ENCODE assay signal across 8 mouse cellular contexts in the genomic region with DNA sequence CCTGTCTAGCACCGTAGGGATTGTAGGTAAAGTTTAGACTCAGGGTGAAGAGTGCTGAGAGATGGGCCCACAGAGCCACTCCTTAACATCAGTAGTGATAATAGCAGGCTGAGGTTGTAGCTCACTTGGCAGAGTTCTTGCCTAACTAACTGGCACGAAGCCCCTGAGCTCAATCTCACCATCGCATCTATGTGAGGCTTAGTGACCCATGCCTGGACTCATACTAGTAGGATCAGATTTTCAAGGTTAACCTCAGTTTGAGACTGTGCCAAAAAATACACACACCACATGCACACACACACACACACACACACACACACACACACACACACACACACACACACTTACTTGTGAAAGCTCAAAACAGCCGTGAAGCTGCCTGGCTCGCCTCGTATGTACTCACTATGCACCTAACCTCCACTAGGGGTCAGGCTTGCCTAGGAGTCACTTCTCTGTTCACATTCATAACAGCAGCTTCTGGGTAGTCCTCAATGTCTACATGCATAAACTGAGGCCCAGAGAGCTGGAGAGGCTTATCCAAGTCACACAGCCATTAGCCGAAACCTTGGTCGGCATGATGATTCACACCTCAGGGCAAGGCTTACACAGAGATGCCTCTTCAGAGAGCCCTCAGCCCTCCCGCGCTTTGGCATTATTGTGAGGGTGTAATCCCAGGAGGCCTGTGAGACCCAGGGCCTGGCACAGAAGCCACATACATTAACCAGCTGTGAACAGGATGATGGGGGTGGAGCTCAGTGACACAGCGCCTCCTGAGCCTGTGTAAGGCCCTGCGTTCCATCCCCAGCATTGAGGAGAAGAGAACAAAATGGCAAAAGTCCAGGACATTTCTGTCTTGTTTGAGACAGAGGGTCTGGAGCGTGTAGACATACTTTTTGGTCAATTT. TPM values are rescaled to one million over a fixed set of nuclear protein-coding genes. Genes with fewer than 3 reads are reported as not detected.
A peak's percentile ranks its signal among the peaks of the same experiment; 100 is the strongest.
DNase-seq lines count a peak whose midpoint lies in the region; ATAC-seq and TF ChIP-seq lines count a peak whose summit lies in the region.

No protein-coding gene starts in this region.

- H3K9me3 ChIP-seq in ES-E14 (ENCODE audit: control insufficient read depth, insufficient read depth, low read depth, low read length), result no peaks in the 10 kb centered on the region
- H3K9me3 ChIP-seq in lung, postnatal 0 days (ENCODE audit: low read length), result no peaks in the 10 kb centered on the region

- in situ Hi-C loops in ES-E14 (cut with MboI; ENCODE audit: low sequenced_read_pairs in 2 of 2, unreplicated experiment in 2 of 2), result no loop called here

- no peaks in the 10 kb centered on the region for H3K27me3 ChIP-seq in lung, postnatal 0 days (replicated peaks; ENCODE audit: insufficient read depth, low read length)

- peak; percentile 45 for ATAC-seq in lung, postnatal 0 days

- H3K4me3 ChIP-seq in ES-E14 (ENCODE audit: insufficient read depth in 1 of 2, low read depth in 1 of 2, low read length in 2 of 2, poor library complexity in 1 of 2, severe bottlenecking in 1 of 2), result no peak overlapping the region
- H3K4me3 ChIP-seq in lung, postnatal 0 days (ENCODE audit: low read depth, low read length), result no peak overlapping the region

- TF ChIP-seq CTCF in lung, postnatal 0 days (IDR thresholded peaks at IDR 0.05), result peak; percentile 90

- no peak overlapping the region for H3K27ac ChIP-seq in ES-E14 (ENCODE audit: insufficient read depth, low read depth, low read length, poor library complexity, severe bottlenecking)
- no peak overlapping the region for H3K27ac ChIP-seq in lung, postnatal 0 days (ENCODE audit: low read length)

- WGBS in lung, postnatal 0 days, result 56% methylated on average over 13 of the region's 13 CpGs

- no peaks in the 10 kb centered on the region for H3K36me3 ChIP-seq in ES-E14 (ENCODE audit: control insufficient read depth, insufficient read depth, low read length, poor library complexity, severe bottlenecking)
- H3K36me3 ChIP-seq in lung, postnatal 0 days (ENCODE audit: insufficient read depth, low read length), result no peaks in the 10 kb centered on the region

- 0 out of 4 replicates have a peak, but pooled peaks cover 0 to 2% of the 10 kb centered on the region in 2 experiments for H3K4me1 ChIP-seq in ES-E14 (ENCODE audit: control insufficient read depth in 2 of 2, insufficient read depth in 2 of 2, low read length in 2 of 2, poor library complexity in 1 of 2)
- no peaks in the 10 kb centered on the region; the same call in 1 of the 2 replicates for H3K4me1 ChIP-seq in lung, postnatal 0 days (ENCODE audit: insufficient read depth, low read depth, low read length)

- no peak overlapping the region for H3K9ac ChIP-seq in ES-E14 (ENCODE audit: insufficient read depth, low read depth, low read length, poor library complexity, severe bottlenecking)
- H3K9ac ChIP-seq in lung, postnatal 0 days (replicated peaks; ENCODE audit: low read depth), result no peak overlapping the region

- intact Hi-C loops in gastrocnemius, postnatal 14 days (cut with DNase I; ENCODE audit: low total_unique reads), result no loop called here

- TF ChIP-seq EP300 in lung, postnatal 0 days (IDR thresholded peaks at IDR 0.05), result no peak

- H3K4me2 ChIP-seq in lung, postnatal 0 days (replicated peaks; ENCODE audit: low read depth, low read length), result no peak overlapping the region

- peak; percentile 50 for DNase-seq in gastrocnemius, adult 18-20 months (ENCODE audit: low spot score)
- no peak for DNase-seq in gastrocnemius, postnatal 25 days
- DNase-seq in ES-E14 (ENCODE audit: low read depth, low spot score), result peak; percentile 51
- peak; percentile 48 for DNase-seq in cerebellum, adult 8-10 months
- DNase-seq in gastrocnemius, postnatal 14 days, result peak; percentile 40
- DNase-seq in kidney, postnatal 4 days, result peak; percentile 63 to 72
- DNase-seq in lung, postnatal 0 days (ENCODE audit: low spot score), result peak; percentile 81
- peak; percentile 52 for DNase-seq in skeletal muscle tissue, adult 2 months (ENCODE audit: low read depth, low spot score)

TF ChIP-seq in ES-E14, 5 proteins besides CTCF, POLR2A, EP300 and RAD21:
- no peak for TF ChIP-seq ZC3H11A (IDR thresholded peaks at IDR 0.05; ENCODE audit: borderline replicate concordance, low read depth, low read length)
- TF ChIP-seq HCFC1 (IDR thresholded peaks at IDR 0.05; ENCODE audit: borderline replicate concordance, insufficient read depth, low read length), result no peak
- TF ChIP-seq CHD2 (IDR thresholded peaks at IDR 0.05; ENCODE audit: low read depth, low read length), result no peak
- TF ChIP-seq MAFK (IDR thresholded peaks at IDR 0.05; ENCODE audit: insufficient read depth, low read depth, low read length), result no peak
- TF ChIP-seq ZNF384 (IDR thresholded peaks at IDR 0.05; ENCODE audit: low read depth, low read length), result no peak
TF ChIP-seq in ES-E14: peak in this region for 0.

RNA-seq across cellular contexts. Expression of gene Ap1b1, which starts 13.4 kb away (rescaled TPM):
- total RNA-seq in gastrocnemius, adult 18-20 months (2021), result 10 to 100 TPM; 41.3 to 48.7 TPM
- 10 to 100 TPM; 31.0 to 36.4 TPM for total RNA-seq in gastrocnemius, postnatal 25 days (2021)
- total RNA-seq in ES-E14 (2012; rRNA removed), result 37.2 and 42.4 TPM in 2 replicates
- total RNA-seq in gastrocnemius, postnatal 14 days (2021), result 10 to 100 TPM; 31.6 to 41.1 TPM
- polyA plus RNA-seq in lung, postnatal 0 days (2015; fragmentation: Nextera tagmentation; extraction: Ambion mirVana), result 27.3 and 28.3 TPM in 2 replicates

RNA-seq across cellular contexts. Expression of gene Nefh, which starts 25.4 kb away (rescaled TPM):
- not detected for total RNA-seq in gastrocnemius, adult 18-20 months (2021)
- not detected for total RNA-seq in gastrocnemius, postnatal 25 days (2021)
- total RNA-seq in ES-E14 (2012; rRNA removed), result 13.9 and 17.7 TPM in 2 replicates
- total RNA-seq in gastrocnemius, postnatal 14 days (2021), result under 1 TPM; 0.13 to 0.21 TPM
- polyA plus RNA-seq in lung, postnatal 0 days (2015; fragmentation: Nextera tagmentation; extraction: Ambion mirVana), result 0.06 and 0.12 TPM in 2 replicates

Comparison
In these comparisons a context has a peak if more than half of its experiments do, and no peak if none do; other contexts are left out.
1. RNA of gene Nefh, which starts 25.4 kb away (total RNA-seq): 13.9 to 17.7 TPM in ES-E14; 0.13 to 0.21 TPM in gastrocnemius, postnatal 14 days, not detected in gastrocnemius, postnatal 25 days and not detected in gastrocnemius, adult 18-20 months; every median in the first group is over 10 times any median in the second.